Mouse (Mus musculus): ENCODE measurements at regions not wholly inside any gene's neighbourhood (a gene's known extent, or its start where the extent isn't known, plus 50 kb on each side); places are given as distances from the start of the nearest gene placed in this dataset.

DNA sequence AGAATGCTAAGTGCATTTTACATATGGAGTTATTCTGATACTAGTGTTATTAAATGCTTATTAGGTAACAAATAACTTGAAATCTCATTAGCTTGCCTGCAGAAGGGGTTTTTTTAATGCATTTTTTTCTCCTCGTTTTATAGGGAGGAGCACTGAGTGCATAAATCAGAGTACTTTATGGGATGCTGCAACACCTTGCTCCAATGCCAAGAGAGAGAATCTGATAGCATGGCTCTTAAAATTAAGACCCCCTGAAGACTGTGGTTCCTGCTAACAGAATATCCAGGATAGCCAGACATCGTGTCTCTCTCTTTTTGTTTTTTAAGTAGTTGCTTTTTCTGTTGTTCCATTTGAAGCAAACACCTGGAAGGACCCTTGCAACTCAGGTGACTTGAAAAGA lies 100.8 kb upstream of the Rnaseh2b start:
- DNase-seq = no peak

DNA sequence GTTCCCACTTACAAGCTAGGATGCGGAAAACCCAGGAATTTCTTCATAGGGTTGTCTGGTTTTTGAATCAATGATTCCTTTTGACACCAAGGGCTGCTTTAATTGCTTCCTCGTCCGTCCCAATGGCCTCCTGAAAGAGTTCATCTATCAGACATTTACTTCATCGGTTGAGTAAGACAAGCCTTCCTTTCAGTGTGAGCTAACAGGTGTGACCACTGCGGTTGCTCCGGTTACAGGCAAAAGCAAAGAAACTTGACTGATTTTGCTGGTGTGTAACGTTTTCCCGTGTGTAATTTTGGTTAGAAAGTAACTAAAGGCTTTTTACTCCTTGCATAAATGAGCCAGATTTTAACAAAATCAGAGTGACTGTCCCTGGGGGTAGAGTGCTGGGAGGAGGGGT lies 99.6 kb upstream of the Rnaseh2b start:
- DNase-seq = no peak

DNA sequence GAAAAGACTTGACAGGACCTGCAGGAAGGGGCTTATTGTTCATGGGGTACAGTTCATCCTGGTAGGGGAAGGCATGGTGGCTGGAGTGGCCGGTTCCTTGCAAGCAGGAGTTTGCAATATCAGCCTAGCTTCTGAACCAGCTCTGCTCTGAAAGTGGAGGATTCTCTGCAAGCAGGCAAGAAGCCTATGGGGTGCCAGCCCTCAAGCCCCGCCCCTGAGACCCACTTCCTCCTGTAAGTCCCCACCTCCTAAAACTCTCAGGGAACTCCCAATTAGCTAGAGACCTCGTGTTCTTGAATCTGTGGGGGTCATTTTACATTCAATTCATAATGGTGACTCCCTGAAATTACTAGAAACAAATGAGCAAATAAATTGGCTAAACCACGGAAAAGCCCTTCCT lies 99.0 kb upstream of the Rnaseh2b start:
- no peak for DNase-seq

DNA sequence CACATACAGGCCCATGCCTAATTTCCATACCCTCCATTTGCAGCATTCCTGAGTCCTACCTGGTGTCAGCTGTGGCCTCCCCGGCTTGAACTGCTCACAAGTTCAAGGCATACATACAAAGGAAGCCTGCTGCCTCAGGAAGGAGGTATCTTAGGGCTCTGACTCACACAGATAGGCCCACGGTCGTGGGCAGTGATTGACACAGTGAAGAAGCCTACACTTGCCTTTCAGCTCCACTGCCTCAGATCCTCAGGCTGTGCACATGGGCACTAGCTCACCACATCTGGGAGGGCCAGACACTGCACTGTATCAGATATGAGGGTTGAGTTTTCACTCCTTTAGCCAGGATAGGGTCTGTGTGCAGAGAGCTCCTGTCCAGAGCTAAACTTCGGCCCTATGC lies 95.6 kb upstream of the Rnaseh2b start:
- no peak for DNase-seq

DNA sequence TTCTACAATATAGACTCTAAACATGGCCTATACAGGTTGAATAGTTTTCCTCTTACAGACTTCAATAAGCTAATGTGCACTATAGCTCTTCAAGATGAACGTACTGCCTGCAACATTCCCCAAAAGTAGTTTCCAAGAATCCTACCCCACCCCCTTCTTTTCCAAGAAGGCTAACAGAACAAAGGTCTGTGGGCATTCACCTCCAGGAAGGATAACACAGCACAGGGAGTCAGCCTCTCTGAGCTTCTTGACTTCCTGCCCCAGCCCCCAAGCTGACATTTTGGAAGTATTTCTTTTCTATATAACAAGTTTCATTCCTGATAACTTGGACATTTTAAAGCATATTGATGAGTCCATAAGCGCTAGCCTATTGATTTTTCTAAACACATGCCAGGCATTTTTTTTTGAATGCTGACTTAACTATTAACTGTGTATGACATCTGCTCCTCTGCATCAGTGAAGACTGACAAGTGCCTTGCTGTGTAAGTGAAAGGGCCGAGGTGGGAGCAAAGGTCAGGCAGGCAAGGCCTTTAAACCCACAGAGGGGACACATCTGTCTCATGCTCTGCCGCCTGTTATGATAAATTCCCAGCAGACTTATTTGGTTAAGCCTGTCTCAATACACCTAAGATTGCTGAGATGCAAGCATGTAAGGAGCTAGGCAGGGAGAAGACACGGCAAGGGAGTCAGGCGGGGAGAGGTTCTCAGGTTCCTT lies 93.8 kb upstream of the Rnaseh2b start:
- DNase-seq = no peak

DNA sequence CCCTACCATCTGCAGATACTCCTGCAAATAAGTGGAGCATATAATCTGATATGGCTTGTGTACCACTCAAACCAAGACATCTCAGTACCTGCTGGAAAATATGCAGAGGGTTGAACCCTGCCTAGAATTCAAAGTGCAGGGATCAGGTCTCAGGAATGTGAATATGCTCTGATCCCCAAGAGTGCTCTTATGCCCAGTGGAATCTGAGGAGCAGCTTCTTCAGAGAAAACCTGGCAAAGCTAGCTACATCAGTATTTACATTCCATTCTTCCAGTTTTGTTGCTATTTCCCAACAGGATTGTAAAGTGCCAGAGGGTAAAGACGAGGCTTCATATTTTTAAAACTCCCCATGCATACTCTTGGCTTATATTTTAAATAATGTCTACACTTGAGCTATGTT lies 77.3 kb upstream of the Rnaseh2b start:
- DNase-seq = no peak

DNA sequence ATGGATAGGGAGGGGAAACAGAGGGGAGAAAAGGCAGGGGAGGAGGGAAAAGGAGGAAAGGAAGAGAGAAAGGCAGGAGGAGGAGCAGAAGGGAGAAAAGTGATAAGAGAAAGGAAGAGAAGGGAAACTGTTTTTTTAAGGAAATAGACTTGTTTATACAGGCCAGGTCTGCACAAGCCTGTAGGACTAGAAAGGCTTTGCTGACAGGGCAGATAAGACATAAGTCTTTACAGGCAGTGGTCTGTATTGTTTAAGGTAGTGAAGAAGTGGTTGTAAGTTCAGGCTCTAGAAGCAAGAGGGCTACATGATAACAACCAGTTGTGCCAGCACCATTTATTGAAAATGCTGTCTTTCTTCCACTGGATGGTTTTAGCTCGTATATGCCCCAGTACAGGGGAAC lies 75.4 kb upstream of the Rnaseh2b start:
- DNase-seq = no peak

DNA sequence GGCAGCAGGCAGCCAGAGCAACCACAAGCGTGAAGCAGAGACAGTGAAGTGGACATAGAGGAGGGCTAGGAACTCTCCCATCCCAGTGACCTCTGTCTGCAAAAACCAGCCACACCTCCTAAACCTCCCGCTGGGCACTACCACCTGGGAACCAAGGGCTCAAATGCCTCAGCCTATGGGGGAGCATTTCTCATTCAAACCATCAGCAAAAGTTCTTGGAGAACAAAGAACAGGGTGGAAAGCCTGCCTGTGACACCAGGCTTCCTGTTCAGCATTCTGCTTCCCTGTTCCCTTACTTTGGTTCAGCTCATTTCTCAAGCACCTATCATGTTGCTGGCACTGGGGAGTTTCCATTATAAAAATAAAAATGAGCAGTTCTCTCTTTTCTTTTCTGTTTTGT lies 74.4 kb upstream of the Rnaseh2b start:
- DNase-seq = no peak

DNA sequence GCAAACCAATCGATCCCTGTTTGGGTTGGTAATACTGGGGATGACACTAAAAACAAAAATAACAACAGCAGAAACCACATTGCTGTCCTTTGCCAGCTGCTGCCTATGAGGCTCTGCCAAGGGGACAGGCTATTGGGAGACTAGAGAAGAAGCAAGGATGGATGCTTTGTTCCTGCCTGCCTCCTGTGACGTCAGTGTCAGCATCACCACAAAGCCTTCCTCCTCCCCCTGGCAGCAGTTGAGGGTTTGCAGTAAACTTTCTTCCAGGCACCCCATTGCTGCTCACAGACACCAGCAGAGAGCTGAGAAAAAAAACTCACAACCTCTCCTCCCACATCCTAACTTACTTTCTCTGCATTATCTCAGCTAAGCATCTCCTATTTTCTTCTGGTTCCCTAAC lies 73.7 kb upstream of the Rnaseh2b start:
- DNase-seq = no peak

DNA sequence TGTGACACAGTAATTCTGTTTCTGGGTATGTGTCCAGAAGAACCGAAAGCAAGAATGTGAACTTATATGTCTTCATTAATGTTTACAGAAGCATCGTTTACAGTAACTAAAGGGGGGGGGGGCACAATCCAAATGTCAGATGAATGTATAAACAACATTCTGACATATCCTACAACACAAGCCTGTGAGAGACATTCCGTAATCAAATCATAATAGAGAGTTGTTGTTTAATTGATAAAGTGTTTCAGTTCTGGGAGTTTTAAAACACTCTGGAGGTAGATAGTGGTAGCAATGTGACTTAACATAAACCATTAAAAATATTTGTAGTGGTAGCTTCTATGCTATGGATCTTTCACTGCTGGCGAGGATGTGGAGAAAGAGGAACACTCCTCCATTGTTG lies 71.6 kb upstream of the Rnaseh2b start:
- DNase-seq = no peak

Data from cerebellum, postnatal 25 days (tissue).